Mouse (Mus musculus): ENCODE measurements around the gene Slc6a11. TPM values are rescaled to one million over a fixed set of nuclear protein-coding genes. Genes with fewer than 3 reads are reported as not detected.

The Slc6a11 gene
- not detected in 2 replicates for polyA plus RNA-seq (2015; fragmentation: Nextera tagmentation; extraction: Ambion mirVana)

DNA sequence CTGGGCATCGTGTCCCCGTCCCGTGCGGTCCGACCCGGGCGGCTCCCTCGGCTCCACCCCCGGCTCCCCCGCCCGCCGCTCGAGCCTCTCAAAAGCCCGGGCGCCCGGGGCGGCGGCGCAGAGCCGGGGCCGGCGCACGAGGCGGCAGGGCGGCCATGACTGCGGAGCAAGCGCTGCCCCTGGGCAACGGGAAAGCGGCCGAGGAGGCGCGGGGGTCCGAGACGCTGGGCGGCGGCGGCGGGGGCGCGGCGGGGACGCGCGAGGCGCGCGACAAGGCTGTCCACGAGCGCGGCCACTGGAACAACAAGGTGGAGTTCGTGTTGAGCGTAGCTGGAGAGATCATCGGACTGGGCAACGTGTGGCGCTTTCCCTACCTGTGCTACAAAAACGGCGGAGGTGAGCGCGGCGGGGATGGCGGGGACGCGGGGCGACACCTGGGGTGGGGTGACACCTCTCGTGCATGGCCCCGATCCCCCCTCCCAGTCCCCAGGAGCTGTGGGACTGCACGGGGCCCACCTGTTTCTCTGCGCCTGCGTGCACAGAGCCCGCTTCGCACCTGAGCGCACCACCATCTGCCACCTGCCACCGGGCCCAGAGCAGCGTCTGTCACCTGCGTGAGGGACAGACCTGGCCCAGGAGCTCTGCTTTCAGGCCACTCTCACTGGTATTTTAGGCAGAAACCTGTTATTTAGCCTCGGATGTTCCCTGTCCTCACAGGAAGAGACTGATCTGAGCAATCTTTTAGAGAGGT lies at the start of gene Slc6a11:
Gene Slc6a11 (plus strand): TSS at position 120 of the 751 bp plus-strand sequence.
- H3K9me3 ChIP-seq (ENCODE audit: low read length), result no peaks in the 10 kb centered on the region
- ATAC-seq (no peak), DNase-seq (ENCODE audit: low spot score) (no peak)
- H3K27ac ChIP-seq (ENCODE audit: low read length), result no peak within 1 kb of the TSS
- no peaks in the 10 kb centered on the region for H3K36me3 ChIP-seq (ENCODE audit: insufficient read depth, low read length)
- H3K27me3 ChIP-seq (replicated peaks; ENCODE audit: insufficient read depth, low read length), result peaks cover 24% of the 10 kb centered on the region
- no peaks in the 10 kb centered on the region for H3K4me1 ChIP-seq (ENCODE audit: insufficient read depth, low read depth, low read length)
- 5% methylated on average over 59 of the region's 76 CpGs for WGBS
- TF ChIP-seq EP300 (IDR thresholded peaks at IDR 0.05) (no peak), CTCF (IDR thresholded peaks at IDR 0.05) (no peak)
- H3K4me3 ChIP-seq (ENCODE audit: low read depth, low read length), result peak within 1 kb of the TSS; percentile 15
- H3K4me2 ChIP-seq (replicated peaks; ENCODE audit: low read depth, low read length), result peak within 1 kb of the TSS; percentile 44
- no peak within 1 kb of the TSS for H3K9ac ChIP-seq (replicated peaks; ENCODE audit: low read depth)

DNA sequence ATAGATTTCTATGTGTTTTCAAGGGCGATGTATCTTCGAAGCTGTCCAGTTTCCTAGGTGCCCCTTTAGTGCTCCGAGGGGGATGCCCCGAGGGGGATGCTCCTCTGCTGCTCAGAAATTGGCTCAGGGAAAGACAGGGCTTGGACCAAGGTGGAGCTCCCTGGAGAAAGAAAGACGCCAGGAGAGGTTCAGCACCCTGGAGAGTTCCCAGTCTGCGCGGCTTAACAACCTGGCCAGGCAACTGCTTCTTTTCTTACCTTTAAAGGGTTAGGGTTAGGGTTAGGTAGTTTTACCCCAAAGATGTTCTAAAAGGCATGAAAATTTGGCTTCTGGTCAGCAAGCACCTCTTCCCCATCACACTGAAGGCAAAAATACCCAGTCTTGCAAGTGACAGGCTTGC lies 43.9 kb upstream of the Slc6a11 start:
- peak; percentile 55 for DNase-seq (ENCODE audit: low spot score)

DNA sequence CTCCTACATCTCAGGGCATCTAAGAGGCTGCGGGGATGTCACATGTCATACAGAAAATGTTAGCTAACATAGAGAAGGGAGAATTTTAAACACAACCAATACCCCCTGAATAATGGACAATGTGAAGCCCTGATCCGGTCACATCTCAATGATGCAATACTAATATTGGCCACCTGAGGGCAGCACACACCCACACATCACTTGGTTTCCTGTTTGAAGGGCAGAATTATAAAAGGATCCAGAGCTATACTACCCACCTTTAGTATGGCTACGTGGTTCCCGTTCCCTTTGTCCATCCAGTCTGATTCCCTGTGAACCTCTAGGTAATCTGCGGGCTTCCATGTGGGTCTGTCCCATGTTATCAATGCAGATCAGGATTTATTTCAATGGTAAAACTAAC lies 41.4 kb upstream of the Slc6a11 start:
- Histone ChIP-seq H3K4me2 (replicated peaks; ENCODE audit: low read depth, low read length) (no peak overlapping the region), H3K36me3 (ENCODE audit: insufficient read depth, low read length) (no peaks in the 10 kb centered on the region), H3K27me3 (replicated peaks; ENCODE audit: insufficient read depth, low read length) (no peaks in the 10 kb centered on the region), H3K9ac (replicated peaks; ENCODE audit: low read depth) (no peak overlapping the region), H3K4me3 (ENCODE audit: low read depth, low read length) (no peak overlapping the region), H3K9me3 (ENCODE audit: low read length) (no peaks in the 10 kb centered on the region), H3K4me1 (ENCODE audit: insufficient read depth, low read depth, low read length) (no peaks in the 10 kb centered on the region), H3K27ac (ENCODE audit: low read length) (no peak overlapping the region)
- 9% methylated on average over 5 of the region's 5 CpGs for WGBS
- ATAC-seq (no peak), DNase-seq (ENCODE audit: low spot score) (peak; percentile 20)
- TF ChIP-seq CTCF (IDR thresholded peaks at IDR 0.05) (peak; percentile 87), EP300 (IDR thresholded peaks at IDR 0.05) (no peak)

More for the DNA sequence above, 43.9 kb upstream of the Slc6a11 start:
- Histone ChIP-seq H3K9ac (replicated peaks; ENCODE audit: low read depth) (no peak overlapping the region), H3K36me3 (ENCODE audit: insufficient read depth, low read length) (no peaks in the 10 kb centered on the region), H3K27ac (ENCODE audit: low read length) (no peak overlapping the region), H3K4me2 (replicated peaks; ENCODE audit: low read depth, low read length) (no peak overlapping the region), H3K4me3 (ENCODE audit: low read depth, low read length) (no peak overlapping the region), H3K27me3 (replicated peaks; ENCODE audit: insufficient read depth, low read length) (no peaks in the 10 kb centered on the region), H3K4me1 (ENCODE audit: insufficient read depth, low read depth, low read length) (no peaks in the 10 kb centered on the region), H3K9me3 (ENCODE audit: low read length) (no peaks in the 10 kb centered on the region)
- WGBS, result 19% methylated on average over 7 of the region's 7 CpGs
- ATAC-seq, result no peak
- TF ChIP-seq EP300 (IDR thresholded peaks at IDR 0.05), result no peak
- no peak for TF ChIP-seq CTCF (IDR thresholded peaks at IDR 0.05)

DNA sequence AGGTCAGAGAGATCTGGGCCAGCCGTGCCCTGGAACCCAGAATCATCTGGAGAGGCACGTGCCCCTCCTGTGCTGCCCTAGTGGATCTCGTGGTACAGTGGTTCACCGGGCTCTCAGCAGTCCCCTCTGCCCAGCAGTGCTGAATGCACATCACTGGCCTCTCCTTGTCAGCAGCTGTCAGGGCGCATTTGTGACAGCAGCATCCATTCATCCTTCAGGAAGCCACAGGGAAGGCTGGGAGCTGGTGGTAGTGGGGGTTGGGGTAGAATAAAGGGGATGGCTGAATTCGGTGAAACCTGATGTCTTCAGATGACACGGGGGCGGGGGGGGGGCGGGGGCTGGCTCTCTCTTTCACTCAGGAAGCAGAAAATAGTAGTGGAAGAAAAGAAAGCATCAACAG lies 38.8 kb upstream of the Slc6a11 start:
- Histone ChIP-seq H3K36me3 (ENCODE audit: insufficient read depth, low read length) (no peaks in the 10 kb centered on the region), H3K4me3 (ENCODE audit: low read depth, low read length) (no peak overlapping the region), H3K27me3 (replicated peaks; ENCODE audit: insufficient read depth, low read length) (no peaks in the 10 kb centered on the region), H3K9me3 (ENCODE audit: low read length) (no peaks in the 10 kb centered on the region), H3K4me1 (ENCODE audit: insufficient read depth, low read depth, low read length) (no peaks in the 10 kb centered on the region), H3K4me2 (replicated peaks; ENCODE audit: low read depth, low read length) (no peak overlapping the region), H3K27ac (ENCODE audit: low read length) (no peak overlapping the region), H3K9ac (replicated peaks; ENCODE audit: low read depth) (no peak overlapping the region)
- WGBS, result 45% methylated on average over 9 of the region's 9 CpGs
- DNase-seq (ENCODE audit: low spot score), result no peak
- ATAC-seq, result no peak
- TF ChIP-seq EP300 (IDR thresholded peaks at IDR 0.05) (no peak), CTCF (IDR thresholded peaks at IDR 0.05) (no peak)

DNA sequence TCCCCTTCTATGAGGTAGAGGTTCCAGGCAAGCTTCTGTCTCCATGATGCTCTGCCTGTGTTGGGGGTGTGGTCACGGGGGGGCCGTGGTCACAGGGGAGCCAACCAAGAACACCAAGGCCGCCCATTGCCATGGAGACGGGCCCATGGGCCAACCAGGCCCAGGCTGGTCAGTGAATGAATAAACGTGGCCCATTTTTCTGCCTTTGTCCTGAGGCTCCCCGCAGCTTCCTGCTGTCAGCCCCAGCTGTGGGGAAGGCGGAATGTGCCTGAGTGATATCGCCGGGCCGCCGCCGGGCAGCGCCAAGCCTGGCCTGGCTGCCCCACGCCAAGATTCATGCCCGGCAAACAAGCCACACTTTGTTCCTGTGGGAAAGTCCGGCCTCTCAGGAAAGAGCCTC lies 36.8 kb upstream of the Slc6a11 start:
- Histone ChIP-seq H3K4me2 (replicated peaks; ENCODE audit: low read depth, low read length) (no peak overlapping the region), H3K27ac (ENCODE audit: low read length) (no peak overlapping the region), H3K4me3 (ENCODE audit: low read depth, low read length) (no peak overlapping the region), H3K9ac (replicated peaks; ENCODE audit: low read depth) (no peak overlapping the region), H3K4me1 (ENCODE audit: insufficient read depth, low read depth, low read length) (no peaks in the 10 kb centered on the region), H3K9me3 (ENCODE audit: low read length) (no peaks in the 10 kb centered on the region), H3K27me3 (replicated peaks; ENCODE audit: insufficient read depth, low read length) (no peaks in the 10 kb centered on the region), H3K36me3 (ENCODE audit: insufficient read depth, low read length) (no peaks in the 10 kb centered on the region)
- DNase-seq (ENCODE audit: low spot score), result no peak
- 65% methylated on average over 16 of the region's 16 CpGs for WGBS
- TF ChIP-seq EP300 (IDR thresholded peaks at IDR 0.05), result no peak
- no peak for TF ChIP-seq CTCF (IDR thresholded peaks at IDR 0.05)
- no peak for ATAC-seq

DNA sequence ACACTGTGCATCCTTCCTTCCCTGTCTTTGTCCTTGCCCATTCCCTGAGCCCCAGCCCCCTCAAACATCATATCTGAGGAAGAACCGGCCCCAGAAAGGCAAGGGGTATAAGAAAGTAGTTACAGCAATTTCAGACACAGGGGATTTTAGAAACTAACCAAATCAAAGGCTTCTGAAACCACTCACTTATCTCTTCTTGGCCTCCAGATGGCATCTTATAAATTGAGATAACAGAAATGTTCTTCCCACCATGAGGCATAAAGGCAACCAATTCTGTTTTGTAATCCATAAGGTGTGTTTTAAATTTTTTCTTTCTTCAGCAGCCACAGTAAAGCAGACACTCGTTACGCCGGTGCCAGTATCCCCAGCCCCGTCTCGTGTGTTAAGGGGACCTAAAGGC lies 34.5 kb upstream of the Slc6a11 start:
- no peaks in the 10 kb centered on the region for H3K9me3 ChIP-seq (ENCODE audit: low read length)
- WGBS, result 74% methylated on average over 6 of the region's 6 CpGs
- no peak overlapping the region for H3K4me2 ChIP-seq (replicated peaks; ENCODE audit: low read depth, low read length)
- no peak for DNase-seq (ENCODE audit: low spot score)
- H3K4me3 ChIP-seq (ENCODE audit: low read depth, low read length), result no peak overlapping the region
- no peaks in the 10 kb centered on the region for H3K4me1 ChIP-seq (ENCODE audit: insufficient read depth, low read depth, low read length)
- no peak overlapping the region for H3K9ac ChIP-seq (replicated peaks; ENCODE audit: low read depth)
- no peaks in the 10 kb centered on the region for H3K27me3 ChIP-seq (replicated peaks; ENCODE audit: insufficient read depth, low read length)
- H3K27ac ChIP-seq (ENCODE audit: low read length), result no peak overlapping the region
- no peaks in the 10 kb centered on the region for H3K36me3 ChIP-seq (ENCODE audit: insufficient read depth, low read length)
- ATAC-seq, result no peak
- TF ChIP-seq CTCF (IDR thresholded peaks at IDR 0.05), result no peak
- TF ChIP-seq EP300 (IDR thresholded peaks at IDR 0.05), result no peak

All from lung, postnatal 0 days (tissue).